Mouse (Mus musculus) CD4-positive helper T cell, adult 2 months (primary cell): Measurements from ENCODE around the gene Rccd1.
A peak's percentile ranks its signal among the peaks of the same experiment; 100 is the strongest.
"Not testable (repeated sequence)": the region's sequence is repeated elsewhere in the genome, so short reads cannot be mapped to it uniquely, and the experiment has no call there.

Experiments
- DNase-seq: peaks from one replicate; pipeline ENCODE4 v3.0.0-alpha.2; 2012; ENCODE audit warnings: low read depth, missing footprints, low spot score

The Rccd1 gene

GRCm38 (mm10) chr7:80346173-80346572 is 21.9 kb upstream of the Rccd1 start:
- no peak for DNase-seq

GRCm38 (mm10) chr7:80343270-80344018 is 19.2 kb upstream of the Rccd1 start:
- no peak for DNase-seq

GRCm38 (mm10) chr7:80342858-80343257 is 18.6 kb upstream of the Rccd1 start, which contains the start of gene Hddc3:
Gene Hddc3, plus strand, starts transcription at chr7:80343104.
- DNase-seq: peak; percentile 96

- DNase-seq: no peak
Measured at GRCm38 (mm10) chr7:80341793-80342192, 17.5 kb upstream of the Rccd1 start.

- peak; percentile 86 for DNase-seq
Measured at GRCm38 (mm10) chr7:80340793-80341192, 16.5 kb upstream of the Rccd1 start, which contains the start of gene Unc45a. Gene Unc45a, minus strand, starts transcription at chr7:80341005.

GRCm38 (mm10) chr7:80339793-80340628 is 15.8 kb upstream of the Rccd1 start:
- peak; percentile 98 for DNase-seq

GRCm38 (mm10) chr7:80339371-80339770 is 15.1 kb upstream of the Rccd1 start:
- peak; percentile 67 for DNase-seq

- DNase-seq: no peak
Measured at GRCm38 (mm10) chr7:80336932-80337331, 12.7 kb upstream of the Rccd1 start.

GRCm38 (mm10) chr7:80334848-80335247 is 10.6 kb upstream of the Rccd1 start:
- no peak for DNase-seq

GRCm38 (mm10) chr7:80331433-80331832 is 7.2 kb upstream of the Rccd1 start:
- no peak for DNase-seq

- DNase-seq: no peak
Measured at GRCm38 (mm10) chr7:80330278-80330677, 6.0 kb upstream of the Rccd1 start.

- no peak for DNase-seq
Measured at GRCm38 (mm10) chr7:80326076-80326475, 1.8 kb upstream of the Rccd1 start.

GRCm38 (mm10) chr7:80325292-80325868 is 1.1 kb upstream of the Rccd1 start:
- no peak for DNase-seq

- DNase-seq: not testable (repeated sequence)
Measured at GRCm38 (mm10) chr7:80324816-80325119, 514 bp upstream of the Rccd1 start.

- no peak for DNase-seq
Measured at GRCm38 (mm10) chr7:80323336-80323735, 918 bp downstream of the Rccd1 start.

- no peak for DNase-seq
Measured at GRCm38 (mm10) chr7:80319846-80320496, 4.3 kb downstream of the Rccd1 start.

- DNase-seq: no peak
Measured at GRCm38 (mm10) chr7:80318670-80319069, 5.6 kb downstream of the Rccd1 start.

GRCm38 (mm10) chr7:80317439-80318115 is 6.7 kb downstream of the Rccd1 start:
- DNase-seq: no peak

GRCm38 (mm10) chr7:80315733-80316132 is 8.5 kb downstream of the Rccd1 start:
- no peak for DNase-seq

GRCm38 (mm10) chr7:80310771-80311170 is 13.5 kb downstream of the Rccd1 start:
- no peak for DNase-seq

- DNase-seq: no peak
Measured at GRCm38 (mm10) chr7:80307766-80308165, 16.5 kb downstream of the Rccd1 start.
